Mouse (Mus musculus): Measurements from ENCODE around the gene Carm1. TPM values are rescaled to one million over a fixed set of nuclear protein-coding genes. Genes with fewer than 3 reads are reported as not detected.
"Not testable (repeated sequence)": the region's sequence is repeated elsewhere in the genome, so short reads cannot be mapped to it uniquely, and the experiment has no call there.

The Carm1 gene
- polyA plus RNA-seq, 1 experiment from 2014 or later = 60.3 TPM

- no peaks in the 10 kb centered on the region for H3K27me3 ChIP-seq (ENCODE audit: control insufficient read depth, insufficient read depth, low read length)
- H3K4me1 ChIP-seq (ENCODE audit: control insufficient read depth, insufficient read depth, low read length) = peaks cover 18% of the 10 kb centered on the region
- H3K27ac ChIP-seq (ENCODE audit: low read depth, low read length) = peak overlapping the region; percentile 86
- ATAC-seq (ENCODE audit: low FRiP score, low TSS enrichment) = peak; percentile 56
- 2% methylated on average over 57 of the region's 69 CpGs for WGBS
- H3K36me3 ChIP-seq (ENCODE audit: control insufficient read depth, insufficient read depth, low read length) = peaks cover 32% of the 10 kb centered on the region
- no peaks in the 10 kb centered on the region for H3K9me3 ChIP-seq (ENCODE audit: control insufficient read depth, low read length)
- H3K4me2 ChIP-seq (replicated peaks; ENCODE audit: low read depth, low read length) = peak overlapping the region; percentile 95
- H3K4me3 ChIP-seq (ENCODE audit: low read length) = peak overlapping the region; percentile 96
- peak overlapping the region; percentile 88 for H3K9ac ChIP-seq (ENCODE audit: low read depth, low read length)
These were observed 46.5 kb downstream of the Carm1 start for GRCm38 (mm10) chr9:21593122-21593721.

GRCm38 (mm10) chr9:21594350-21594749, 47.7 kb downstream of the Carm1 start:
- not testable (repeated sequence) for H3K27me3 ChIP-seq (ENCODE audit: control insufficient read depth, insufficient read depth, low read length); H3K9me3 ChIP-seq (ENCODE audit: control insufficient read depth, low read length); ATAC-seq (ENCODE audit: low FRiP score, low TSS enrichment); H3K27ac ChIP-seq (ENCODE audit: low read depth, low read length)
- 89% methylated on average over 8 of the region's 8 CpGs for WGBS
- H3K4me3 ChIP-seq (ENCODE audit: low read length) = peak overlapping the region; percentile 96; the same call in 1 of the 2 replicates
- H3K36me3 ChIP-seq (ENCODE audit: control insufficient read depth, insufficient read depth, low read length) = peaks cover 22% of the 10 kb centered on the region; the same call in 1 of the 2 replicates
- 0 out of 2 replicates have a peak overlapping the region, but pooled peaks have one; percentile 18 for H3K9ac ChIP-seq (ENCODE audit: low read depth, low read length)
- H3K4me2 ChIP-seq (replicated peaks; ENCODE audit: low read depth, low read length) = peak overlapping the region; percentile 95; the same call in 1 of the 2 replicates
- peaks cover 18% of the 10 kb centered on the region for H3K4me1 ChIP-seq (ENCODE audit: control insufficient read depth, insufficient read depth, low read length)

GRCm38 (mm10) chr9:21594838-21595237, 48.1 kb downstream of the Carm1 start:
- Histone ChIP-seq H3K9ac (ENCODE audit: low read depth, low read length) (no peak overlapping the region), H3K27ac (ENCODE audit: low read depth, low read length) (no peak overlapping the region), H3K4me2 (replicated peaks; ENCODE audit: low read depth, low read length) (no peak overlapping the region), H3K36me3 (ENCODE audit: control insufficient read depth, insufficient read depth, low read length) (peaks cover 17% of the 10 kb centered on the region; the same call in 1 of the 2 replicates), H3K4me3 (ENCODE audit: low read length) (no peak overlapping the region; the same call in 1 of the 2 replicates), H3K4me1 (ENCODE audit: control insufficient read depth, insufficient read depth, low read length) (peaks cover 18% of the 10 kb centered on the region), H3K27me3 (ENCODE audit: control insufficient read depth, insufficient read depth, low read length) (no peaks in the 10 kb centered on the region), H3K9me3 (ENCODE audit: control insufficient read depth, low read length) (no peaks in the 10 kb centered on the region)
- 77% methylated on average over 2 of the region's 2 CpGs for WGBS
- no peak for ATAC-seq (ENCODE audit: low FRiP score, low TSS enrichment)

- H3K27ac ChIP-seq (ENCODE audit: low read depth, low read length) = no peak overlapping the region
These were observed 51.5 kb downstream of the Carm1 start for GRCm38 (mm10) chr9:21598198-21598597.

GRCm38 (mm10) chr9:21600186-21600585, 53.5 kb downstream of the Carm1 start:
- no peak overlapping the region for H3K9ac ChIP-seq (ENCODE audit: low read depth, low read length)
- 86% methylated on average over 3 of the region's 3 CpGs for WGBS
- ATAC-seq (ENCODE audit: low FRiP score, low TSS enrichment) = no peak

More at GRCm38 (mm10) chr9:21598198-21598597, 51.5 kb downstream of the Carm1 start:
- no peak overlapping the region for H3K4me2 ChIP-seq (replicated peaks; ENCODE audit: low read depth, low read length)
- H3K4me1 ChIP-seq (ENCODE audit: control insufficient read depth, insufficient read depth, low read length) = peaks cover 11% of the 10 kb centered on the region; the same call in 1 of the 2 replicates
- H3K9me3 ChIP-seq (ENCODE audit: control insufficient read depth, low read length) = no peaks in the 10 kb centered on the region
- H3K27me3 ChIP-seq (ENCODE audit: control insufficient read depth, insufficient read depth, low read length) = no peaks in the 10 kb centered on the region
- H3K4me3 ChIP-seq (ENCODE audit: low read length) = no peak overlapping the region
- no peak overlapping the region for H3K9ac ChIP-seq (ENCODE audit: low read depth, low read length)
- 49% methylated on average over 2 of the region's 2 CpGs for WGBS
- no peak for ATAC-seq (ENCODE audit: low FRiP score, low TSS enrichment)
- H3K36me3 ChIP-seq (ENCODE audit: control insufficient read depth, insufficient read depth, low read length) = peaks cover 8% of the 10 kb centered on the region; the same call in 1 of the 2 replicates

GRCm38 (mm10) chr9:21601073-21601472, 54.4 kb downstream of the Carm1 start:
- ATAC-seq (ENCODE audit: low FRiP score, low TSS enrichment) = no peak
- WGBS = 89% methylated on average over 2 of the region's 2 CpGs

More at GRCm38 (mm10) chr9:21600186-21600585, 53.5 kb downstream of the Carm1 start:
- Histone ChIP-seq H3K4me2 (replicated peaks; ENCODE audit: low read depth, low read length) (no peak overlapping the region), H3K27me3 (ENCODE audit: control insufficient read depth, insufficient read depth, low read length) (no peaks in the 10 kb centered on the region), H3K4me1 (ENCODE audit: control insufficient read depth, insufficient read depth, low read length) (no peaks in the 10 kb centered on the region), H3K4me3 (ENCODE audit: low read length) (no peak overlapping the region), H3K27ac (ENCODE audit: low read depth, low read length) (no peak overlapping the region), H3K9me3 (ENCODE audit: control insufficient read depth, low read length) (no peaks in the 10 kb centered on the region), H3K36me3 (ENCODE audit: control insufficient read depth, insufficient read depth, low read length) (peaks cover 2% of the 10 kb centered on the region; the same call in 1 of the 2 replicates)

GRCm38 (mm10) chr9:21601722-21602399, 55.2 kb downstream of the Carm1 start:
- Histone ChIP-seq H3K9me3 (ENCODE audit: control insufficient read depth, low read length) (no peaks in the 10 kb centered on the region), H3K4me1 (ENCODE audit: control insufficient read depth, insufficient read depth, low read length) (no peaks in the 10 kb centered on the region), H3K4me2 (replicated peaks; ENCODE audit: low read depth, low read length) (no peak overlapping the region), H3K9ac (ENCODE audit: low read depth, low read length) (no peak overlapping the region), H3K4me3 (ENCODE audit: low read length) (no peak overlapping the region), H3K27ac (ENCODE audit: low read depth, low read length) (no peak overlapping the region), H3K36me3 (ENCODE audit: control insufficient read depth, insufficient read depth, low read length) (no peaks in the 10 kb centered on the region), H3K27me3 (ENCODE audit: control insufficient read depth, insufficient read depth, low read length) (no peaks in the 10 kb centered on the region)
- peak; percentile 77 for ATAC-seq (ENCODE audit: low FRiP score, low TSS enrichment)
- 47% methylated on average over 10 of the region's 10 CpGs for WGBS

More at GRCm38 (mm10) chr9:21601073-21601472, 54.4 kb downstream of the Carm1 start:
- H3K36me3 ChIP-seq (ENCODE audit: control insufficient read depth, insufficient read depth, low read length) = no peaks in the 10 kb centered on the region; the same call in 1 of the 2 replicates
- no peaks in the 10 kb centered on the region for H3K9me3 ChIP-seq (ENCODE audit: control insufficient read depth, low read length)
- no peak overlapping the region for H3K4me2 ChIP-seq (replicated peaks; ENCODE audit: low read depth, low read length)
- H3K27me3 ChIP-seq (ENCODE audit: control insufficient read depth, insufficient read depth, low read length) = no peaks in the 10 kb centered on the region
- H3K4me3 ChIP-seq (ENCODE audit: low read length) = no peak overlapping the region
- no peak overlapping the region for H3K27ac ChIP-seq (ENCODE audit: low read depth, low read length)
- H3K4me1 ChIP-seq (ENCODE audit: control insufficient read depth, insufficient read depth, low read length) = no peaks in the 10 kb centered on the region
- H3K9ac ChIP-seq (ENCODE audit: low read depth, low read length) = no peak overlapping the region

GRCm38 (mm10) chr9:21604119-21604518, 57.4 kb downstream of the Carm1 start:
- Histone ChIP-seq H3K4me3 (ENCODE audit: low read length) (no peak overlapping the region), H3K27me3 (ENCODE audit: control insufficient read depth, insufficient read depth, low read length) (no peaks in the 10 kb centered on the region)
- 77% methylated on average over 5 of the region's 5 CpGs for WGBS

GRCm38 (mm10) chr9:21605865-21606264, 59.2 kb downstream of the Carm1 start:
- no peak overlapping the region for H3K4me2 ChIP-seq (replicated peaks; ENCODE audit: low read depth, low read length)
- no peak overlapping the region for H3K27ac ChIP-seq (ENCODE audit: low read depth, low read length)
- H3K36me3 ChIP-seq (ENCODE audit: control insufficient read depth, insufficient read depth, low read length) = no peaks in the 10 kb centered on the region
- WGBS = 76% methylated on average over 5 of the region's 5 CpGs
- no peaks in the 10 kb centered on the region for H3K9me3 ChIP-seq (ENCODE audit: control insufficient read depth, low read length)
- ATAC-seq (ENCODE audit: low FRiP score, low TSS enrichment) = no peak
- H3K4me3 ChIP-seq (ENCODE audit: low read length) = no peak overlapping the region
- no peaks in the 10 kb centered on the region for H3K27me3 ChIP-seq (ENCODE audit: control insufficient read depth, insufficient read depth, low read length)
- H3K9ac ChIP-seq (ENCODE audit: low read depth, low read length) = no peak overlapping the region
- H3K4me1 ChIP-seq (ENCODE audit: control insufficient read depth, insufficient read depth, low read length) = no peaks in the 10 kb centered on the region

More at GRCm38 (mm10) chr9:21604119-21604518, 57.4 kb downstream of the Carm1 start:
- Histone ChIP-seq H3K27ac (ENCODE audit: low read depth, low read length) (no peak overlapping the region), H3K4me1 (ENCODE audit: control insufficient read depth, insufficient read depth, low read length) (no peaks in the 10 kb centered on the region), H3K4me2 (replicated peaks; ENCODE audit: low read depth, low read length) (no peak overlapping the region), H3K9ac (ENCODE audit: low read depth, low read length) (no peak overlapping the region), H3K36me3 (ENCODE audit: control insufficient read depth, insufficient read depth, low read length) (no peaks in the 10 kb centered on the region), H3K9me3 (ENCODE audit: control insufficient read depth, low read length) (no peaks in the 10 kb centered on the region)
- ATAC-seq (ENCODE audit: low FRiP score, low TSS enrichment) = no peak

Data from kidney, embryonic 14.5 days (tissue).